Mouse (Mus musculus) heart, postnatal 10 days (tissue): ENCODE data around the gene Nrg4. TPM values are rescaled to one million over a fixed set of nuclear protein-coding genes. Genes with fewer than 3 reads are reported as not detected.

ENCODE experiments used
- DNase-seq, 2 experiments: peaks; one replicate each; pipeline ENCODE4 v3.0.0; 2021
- intact Hi-C: fragments of 180-260 bp; cut with DNase I; formaldehyde crosslinking; loops from one replicate; pipeline ENCODE4 v1.15.1; 2025
- total RNA-seq, 2 experiments: library from RNA; stranded (reverse); gene quantifications; 2 replicates each; pipeline ENCODE4 v1.2.3; 2021

Gene Nrg4
- 1 to 10 TPM; 1.5 to 3.4 TPM for total RNA-seq

GRCm38 (mm10) chr9:55326515-55327233 is at the start of gene Nrg4, which contains the start of gene Tmem266:
Gene Nrg4, minus strand, starts transcription at chr9:55326844.
Gene Tmem266, plus strand, starts transcription at chr9:55326913.
- intact Hi-C loops = no loop called here
- DNase-seq = peak; percentile 80 to 81

GRCm38 (mm10) chr9:55371908-55372307 is 45.3 kb upstream of the Nrg4 start:
- intact Hi-C loops = no loop called here
- no peak for DNase-seq

DNA sequence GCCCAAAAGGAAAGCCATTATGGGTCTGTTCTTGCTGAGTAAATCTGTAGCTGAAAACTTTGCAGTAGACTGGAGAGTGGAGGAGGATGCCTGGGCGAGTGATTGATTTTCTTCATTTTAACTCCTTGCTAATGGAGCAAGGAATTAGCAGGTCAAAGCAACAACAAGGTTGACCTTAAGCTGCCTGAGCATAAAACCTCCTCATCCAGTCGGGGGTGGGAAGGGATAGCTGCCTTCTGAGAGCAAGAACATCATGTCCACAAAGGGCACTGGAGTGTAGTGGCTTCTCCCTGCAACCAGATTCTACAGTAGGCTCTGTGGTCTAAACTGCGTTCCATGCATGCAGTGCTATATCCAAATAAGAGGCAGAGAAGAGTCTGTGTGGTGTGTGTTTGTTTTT is 41.4 kb upstream of the Nrg4 start:
- intact Hi-C loops = no loop called here
- DNase-seq = no peak

- DNase-seq = no peak
- intact Hi-C loops = no loop called here
These were observed 37.1 kb upstream of the Nrg4 start for GRCm38 (mm10) chr9:55363707-55364106.

DNA sequence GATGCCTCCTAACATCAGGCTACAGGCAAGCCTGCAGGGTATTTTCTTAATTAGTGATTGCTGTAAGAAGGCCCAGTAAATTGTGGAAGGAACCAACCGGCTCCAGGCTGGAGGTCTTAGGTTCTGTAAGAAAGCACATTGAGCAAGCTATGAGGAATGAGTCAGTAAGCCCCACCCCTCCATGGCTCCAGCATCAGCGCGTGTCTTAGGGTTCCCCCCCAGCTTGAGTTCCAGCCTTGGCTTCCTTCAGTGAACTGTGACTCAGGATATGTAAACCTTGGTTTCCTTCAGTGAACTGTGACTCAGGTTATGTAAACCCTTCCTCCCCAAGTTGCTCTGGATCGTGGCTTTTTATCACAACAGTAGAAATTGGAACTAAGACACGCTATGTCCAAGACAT is 35.3 kb upstream of the Nrg4 start:
- intact Hi-C loops = no loop called here
- DNase-seq = no peak

GRCm38 (mm10) chr9:55360861-55361260 is 34.2 kb upstream of the Nrg4 start:
- peak; percentile 12 to 19 for DNase-seq
- intact Hi-C loops = no loop called here

GRCm38 (mm10) chr9:55360372-55360771 is 33.7 kb upstream of the Nrg4 start:
- DNase-seq = no peak
- intact Hi-C loops = no loop called here

DNA sequence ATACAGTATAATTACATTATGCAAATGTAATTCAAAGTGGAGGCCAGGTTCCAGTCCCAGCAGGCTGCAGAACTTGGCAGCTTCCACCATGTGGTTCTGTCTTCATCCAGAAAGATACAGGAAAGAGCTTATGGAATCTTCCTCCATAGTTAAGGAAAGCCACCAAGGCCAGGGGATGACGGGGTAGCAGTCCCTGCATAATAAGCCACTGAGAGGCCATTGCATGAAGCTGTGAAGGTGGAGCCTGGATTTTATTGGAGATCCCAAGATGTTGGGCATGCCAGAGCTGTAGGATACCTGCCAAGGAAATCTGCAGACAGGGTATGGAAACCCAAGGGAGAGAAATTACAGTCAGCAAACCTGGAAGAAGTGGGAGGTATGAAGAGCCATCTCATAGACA is 30.5 kb upstream of the Nrg4 start:
- intact Hi-C loops = no loop called here
- no peak for DNase-seq

DNA sequence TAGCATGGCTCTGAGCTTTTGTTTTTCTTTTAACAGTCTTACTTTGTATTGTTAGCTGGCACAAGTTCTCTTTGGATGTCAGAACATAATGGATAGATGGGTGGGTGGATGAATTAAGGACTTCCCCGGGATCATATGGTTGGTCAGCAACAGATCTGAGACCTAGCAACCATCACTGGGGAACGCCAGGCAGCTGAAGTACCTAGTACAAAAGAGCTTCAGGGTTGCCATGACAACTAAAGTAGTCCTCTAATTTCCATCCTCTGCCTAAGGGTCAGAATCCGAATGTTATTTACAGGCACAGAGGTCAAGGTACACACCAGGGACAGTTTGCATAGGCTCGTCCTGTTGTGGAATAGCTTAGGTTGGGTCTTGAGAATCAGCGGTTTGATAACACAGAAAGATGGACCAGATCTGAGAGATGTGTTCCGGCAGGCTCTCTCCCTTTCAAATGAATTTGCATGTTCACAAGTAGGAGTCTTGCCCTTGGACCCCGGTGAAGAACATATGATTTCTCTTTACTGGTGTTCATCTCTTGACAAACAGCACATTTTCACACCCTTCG is 28.7 kb upstream of the Nrg4 start:
- intact Hi-C loops = no loop called here
- no peak for DNase-seq

GRCm38 (mm10) chr9:55354686-55355085 is 28.0 kb upstream of the Nrg4 start:
- intact Hi-C loops = no loop called here

DNA sequence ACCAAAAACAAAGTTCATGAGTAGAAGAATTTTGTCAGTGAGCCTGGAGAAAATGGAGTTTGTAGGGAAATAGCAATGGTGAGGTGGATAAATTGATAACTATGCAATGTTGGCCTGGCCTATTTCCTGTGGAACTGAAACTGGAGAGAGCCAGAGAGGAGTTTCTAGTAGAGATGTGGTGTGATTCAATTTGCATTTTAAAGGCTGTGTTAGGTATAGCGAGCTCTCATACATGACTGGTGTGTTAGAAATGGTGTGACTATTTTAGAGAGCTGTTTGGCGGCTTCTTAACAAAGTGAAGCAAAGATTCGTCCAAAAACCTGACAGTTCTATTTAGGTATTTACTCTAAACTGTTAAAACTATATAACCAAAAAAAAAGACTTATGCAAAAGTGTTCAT is 22.0 kb upstream of the Nrg4 start:
- intact Hi-C loops = no loop called here
- DNase-seq = no peak

More at GRCm38 (mm10) chr9:55354686-55355085, 28.0 kb upstream of the Nrg4 start:
- DNase-seq = no peak

DNA sequence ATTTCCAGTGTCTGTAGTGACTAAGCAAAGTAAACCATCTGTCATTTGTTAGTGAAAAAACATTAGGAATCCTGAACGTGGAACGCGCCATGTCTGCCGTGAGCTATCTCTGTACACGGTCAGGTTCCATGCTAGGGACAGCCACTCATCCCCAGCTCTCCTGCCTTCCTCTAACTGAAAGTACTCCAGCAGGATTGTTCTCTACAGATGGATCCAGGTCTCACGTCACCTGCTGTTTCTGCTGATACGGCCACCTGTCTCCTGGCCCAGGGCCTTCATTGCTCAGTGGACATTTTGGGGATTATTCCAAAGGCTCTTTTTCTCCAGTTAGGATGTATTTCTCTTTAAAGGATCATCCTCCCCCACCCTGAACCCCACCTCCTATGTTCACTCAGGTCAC is 18.7 kb upstream of the Nrg4 start:
- no peak for DNase-seq
- intact Hi-C loops = no loop called here

DNA sequence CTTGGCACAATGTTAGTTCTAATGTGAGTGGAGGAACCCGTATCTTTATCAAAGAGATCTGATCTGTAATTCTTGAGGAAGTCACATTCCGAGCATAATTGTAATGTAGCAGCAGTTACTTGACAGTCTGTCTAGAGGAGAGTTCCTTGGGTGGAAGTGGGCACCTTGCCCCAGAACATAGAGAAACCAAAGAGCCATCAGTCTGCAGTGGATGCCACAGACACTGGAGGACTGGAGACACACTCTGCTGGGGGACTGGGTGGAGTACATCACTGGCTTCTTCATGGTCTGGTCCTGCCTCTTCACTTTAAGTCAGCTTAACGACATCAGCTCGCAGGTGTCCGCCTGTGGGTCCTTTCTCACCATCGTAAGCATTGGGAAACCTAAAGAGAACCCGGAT is 17.5 kb upstream of the Nrg4 start:
- DNase-seq = no peak
- intact Hi-C loops = no loop called here

DNA sequence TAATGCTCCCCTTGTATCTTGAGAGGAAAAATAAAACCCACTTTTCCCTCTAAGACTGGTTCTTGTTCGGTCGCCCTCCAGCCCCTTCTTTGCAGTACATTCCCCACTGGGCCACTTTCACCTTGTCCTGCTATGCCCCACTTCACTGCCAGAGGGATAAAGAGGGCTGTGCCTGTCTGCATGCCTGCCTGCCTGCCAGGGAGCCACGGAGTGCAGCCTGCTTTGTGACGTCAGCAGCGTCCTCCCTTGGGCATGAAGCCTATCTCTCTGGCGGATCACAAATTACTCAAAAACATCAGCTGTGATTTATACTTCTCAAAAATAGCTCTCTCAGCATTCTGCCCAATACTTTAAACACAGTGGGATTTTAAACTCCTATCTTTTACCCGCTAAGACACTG is 6.3 kb upstream of the Nrg4 start:
- DNase-seq = peak; percentile 40 to 53
- intact Hi-C loops = no loop called here

DNA sequence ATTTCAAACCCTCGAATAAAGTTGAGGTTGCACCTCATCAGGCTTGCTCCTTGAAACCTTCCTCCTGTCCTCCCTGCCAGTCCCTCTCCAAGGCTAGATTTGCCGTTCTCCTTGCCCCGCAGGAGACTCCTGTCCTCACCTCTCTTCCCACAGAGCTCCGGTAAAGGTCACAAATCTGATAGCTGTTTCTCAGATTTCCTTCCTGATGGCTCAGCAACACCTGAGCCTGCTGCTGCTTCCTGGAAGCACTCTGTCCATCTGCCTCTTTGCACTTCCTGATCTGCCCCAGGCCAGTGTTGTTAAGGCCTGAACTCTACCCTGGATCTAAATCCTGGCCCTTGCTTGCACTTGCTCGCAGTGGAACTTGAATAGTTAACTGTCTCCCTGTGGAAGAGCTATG is 5.8 kb upstream of the Nrg4 start:
- intact Hi-C loops = no loop called here
- DNase-seq = no peak

DNA sequence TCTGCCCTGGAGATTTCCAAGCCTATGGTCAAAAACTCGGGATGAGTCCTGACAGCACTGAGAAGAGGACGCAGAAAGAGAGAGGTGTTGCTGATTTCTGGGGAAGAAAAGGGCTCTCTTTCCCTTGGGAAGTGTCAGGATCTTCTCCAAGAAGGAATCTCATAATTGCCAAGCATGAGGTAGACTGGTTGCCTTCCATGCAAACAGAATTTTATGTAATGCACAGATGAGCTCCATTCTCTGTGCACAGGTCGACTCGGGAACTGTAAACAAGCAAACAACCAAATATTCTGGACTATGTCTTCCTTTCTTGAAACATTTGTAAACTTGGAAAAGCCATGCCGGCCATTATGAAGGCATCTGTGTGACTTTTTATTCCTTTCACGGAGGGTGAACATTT is 2.8 kb upstream of the Nrg4 start:
- no peak for DNase-seq
- intact Hi-C loops = no loop called here

GRCm38 (mm10) chr9:55328151-55328918 is 1.7 kb upstream of the Nrg4 start:
- DNase-seq = no peak
- intact Hi-C loops = no loop called here

- intact Hi-C loops = no loop called here
- DNase-seq = no peak
These were observed 581 bp upstream of the Nrg4 start for GRCm38 (mm10) chr9:55327234-55327615.

- no peak for DNase-seq
- intact Hi-C loops = no loop called here
These were observed 805 bp downstream of the Nrg4 start for GRCm38 (mm10) chr9:55325564-55326514.

DNA sequence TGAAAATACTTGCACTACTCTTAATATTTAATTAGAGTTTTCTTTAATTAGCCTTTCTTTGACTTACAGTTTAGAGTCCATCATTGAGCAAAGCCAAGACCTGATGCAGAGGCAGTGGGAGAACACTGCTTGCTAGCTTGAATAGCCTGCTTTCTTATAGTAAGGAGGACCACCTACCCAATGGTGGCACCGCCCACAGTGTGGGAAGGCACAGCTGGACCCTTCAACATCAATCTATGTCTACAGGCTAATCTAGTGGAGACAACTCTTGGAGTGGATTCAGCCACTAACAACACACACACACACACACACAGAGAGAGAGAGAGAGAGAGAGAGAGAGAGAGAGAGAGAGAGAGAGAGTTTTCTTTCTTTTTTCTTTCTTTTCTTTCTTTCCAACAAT is 1.6 kb downstream of the Nrg4 start:
- intact Hi-C loops = no loop called here
- no peak for DNase-seq

DNA sequence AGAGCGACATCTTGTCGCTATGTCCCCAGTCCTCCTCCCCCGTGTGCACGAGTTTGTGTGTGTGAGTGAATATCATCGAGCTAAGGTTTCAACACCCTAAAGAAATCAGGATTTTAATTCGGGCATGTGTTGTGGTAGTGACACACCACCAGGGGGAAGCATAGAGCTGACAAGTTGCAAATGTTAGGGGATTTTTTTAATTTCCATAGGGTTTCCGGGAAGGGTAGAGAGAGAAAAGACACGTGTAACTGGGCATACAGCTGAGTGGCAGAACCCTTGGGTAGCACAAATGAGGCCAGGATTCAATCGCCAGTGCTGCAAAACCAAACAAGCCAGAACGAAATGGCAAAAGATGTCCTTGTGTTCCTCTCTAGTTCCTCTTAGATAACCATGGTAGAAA is 2.1 kb downstream of the Nrg4 start:
- no peak for DNase-seq
- intact Hi-C loops = no loop called here
